Mouse (Mus musculus) olfactory bulb, adult 2 months (tissue): ENCODE results near the gene Psd. TPM values are rescaled to one million over a fixed set of nuclear protein-coding genes. Genes with fewer than 3 reads are reported as not detected.

Experiments
- H3K27ac ChIP-seq: fragments of 200-500 bp; 2 replicates; pipeline ENCODE4 v1.5.1; 2012; ENCODE audit warnings: low read depth, low read length; ENCODE audit not compliant: insufficient read depth
- H3K4me1 ChIP-seq: fragments of 200-500 bp; 2 replicates; pipeline ENCODE4 v1.6.1; 2012; ENCODE audit warnings: low read length; ENCODE audit not compliant: control insufficient read depth, insufficient read depth
- H3K4me3 ChIP-seq: fragments of 200-500 bp; 2 replicates; pipeline ENCODE4 v1.5.1; 2012; ENCODE audit warnings: mild to moderate bottlenecking, low read depth, low read length, moderate library complexity; ENCODE audit not compliant: insufficient read depth
- CTCF ChIP-seq: fragments of 200-500 bp; IDR thresholded peaks from 2 replicates; pipeline ENCODE4 v1.5.1; 2012; ENCODE audit warnings: low read depth, mild to moderate bottlenecking, low read length, moderate library complexity; ENCODE audit not compliant: insufficient read depth
- POLR2A ChIP-seq: fragments of 200-500 bp; IDR thresholded peaks from 2 replicates; pipeline ENCODE4 v1.6.1; 2012; ENCODE audit warnings: mild to moderate bottlenecking, low read depth, low read length, moderate library complexity; ENCODE audit not compliant: insufficient read depth
- WGBS: fragments of 180-500 bp; shearing (Covaris S2); methylation state at CpG from one replicate; pipeline ENCODE4 v1.1.7; 2018; 5-methylcytosine and 5-hydroxymethylcytosine counted together
- polyA plus RNA-seq: library from polyadenylated mRNA; stranded (reverse); fragments of >200 nt; gene quantifications from 2 replicates; pipeline ENCODE4 v1.2.4, GENCODE M21; 2012; ENCODE audit warnings: low replicate concordance; ENCODE audit not compliant: missing spikeins, insufficient read depth, insufficient read length

Gene Psd
- polyA plus RNA-seq, 1 experiment = not detected

DNA sequence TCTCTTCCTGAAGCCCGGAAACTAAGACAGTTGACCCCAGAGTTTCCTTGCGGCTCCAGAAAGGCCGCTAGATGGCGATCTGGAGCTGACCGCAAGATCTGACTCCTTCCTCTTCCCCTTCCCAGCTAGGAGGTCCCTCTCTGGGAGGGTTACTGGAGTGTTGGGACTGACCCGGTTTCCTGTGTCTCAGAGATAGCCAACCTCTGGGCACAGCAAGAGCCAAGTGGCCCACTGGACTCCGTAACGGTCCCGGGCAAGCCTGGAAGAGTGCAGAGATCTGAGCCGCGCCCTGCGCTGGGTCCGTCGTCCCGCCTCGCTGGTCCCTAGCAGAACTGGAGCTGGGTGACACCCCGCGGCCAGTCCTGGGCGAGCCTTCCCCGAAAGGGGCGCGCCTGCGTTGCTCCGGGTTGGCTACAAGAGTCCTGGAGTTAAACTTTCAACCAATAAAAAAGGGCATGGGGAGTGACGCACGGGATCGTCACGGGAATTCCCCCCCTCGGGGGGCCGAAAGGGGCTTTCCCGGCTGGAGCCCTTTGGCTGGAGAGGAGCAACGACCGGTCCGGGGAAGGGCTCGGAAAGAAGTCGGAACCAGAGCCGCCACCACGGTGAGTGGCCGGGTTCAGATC lies 22.6 kb downstream of the Psd start, which contains the start of gene Nfkb2:
Gene Nfkb2 (plus strand): TSS at position 105 of the 626 bp plus-strand sequence.
- Histone ChIP-seq H3K4me1 (peaks cover 24% of the 10 kb centered on the region), H3K27ac (no peak within 1 kb of the TSS), H3K4me3 (peak within 1 kb of the TSS; percentile 57)
- under 1% methylated on average over 39 of the region's 39 CpGs for WGBS
- TF ChIP-seq POLR2A (0 out of 2 replicates have a peak, but pooled peaks have one; percentile 14), CTCF (peak; percentile 82)

DNA sequence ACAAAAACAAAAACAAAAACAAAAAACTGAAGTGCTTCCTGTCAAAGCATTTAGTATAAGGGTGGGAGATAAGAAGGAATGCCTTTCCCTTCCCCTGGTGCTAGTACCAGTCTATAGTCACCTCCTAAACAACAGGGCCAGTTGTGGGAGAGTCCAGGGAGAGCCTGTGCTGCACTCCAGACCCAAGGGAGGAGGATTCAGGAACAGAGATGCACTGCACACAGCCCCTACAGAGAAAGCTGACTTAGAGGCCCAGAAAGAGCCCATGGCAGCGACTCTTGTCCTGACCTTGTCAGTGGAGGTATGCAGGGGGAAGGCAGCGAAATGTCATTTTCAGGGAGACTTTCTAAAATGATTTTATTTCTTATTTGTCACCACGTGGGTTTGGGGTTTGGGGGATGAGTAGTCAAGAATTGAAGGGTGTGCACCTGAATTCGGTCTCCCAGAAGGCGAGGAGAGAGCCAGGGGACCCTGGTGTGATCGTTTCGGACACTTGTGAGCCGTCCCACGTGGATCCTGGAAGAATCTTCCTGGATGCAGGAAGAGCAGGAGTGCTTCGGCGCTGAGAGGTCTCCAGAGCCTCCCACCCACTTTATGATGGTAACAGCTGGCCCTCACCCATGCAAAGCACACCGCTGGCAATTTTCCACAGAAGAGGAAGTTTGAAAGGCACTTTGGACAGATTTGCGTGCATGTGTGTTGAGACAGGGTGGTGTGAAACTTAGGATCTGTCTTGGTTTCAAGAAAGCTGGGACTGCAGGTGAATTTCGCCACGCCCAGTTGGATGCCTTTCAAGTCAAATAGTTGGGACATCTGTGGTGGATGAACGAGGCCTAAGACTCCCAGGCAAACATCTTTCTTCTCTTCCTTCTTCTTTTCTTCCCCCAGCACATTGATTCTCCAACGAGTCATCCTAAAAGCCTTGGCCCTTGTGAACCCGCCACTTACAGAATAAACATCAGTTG lies 23.4 kb downstream of the Psd start:
- 60% methylated on average over 18 of the region's 18 CpGs for WGBS
- Histone ChIP-seq H3K4me3 (no peak overlapping the region), H3K4me1 (peaks cover 19% of the 10 kb centered on the region), H3K27ac (no peak overlapping the region)
- no peak for TF ChIP-seq CTCF
- TF ChIP-seq POLR2A = no peak

DNA sequence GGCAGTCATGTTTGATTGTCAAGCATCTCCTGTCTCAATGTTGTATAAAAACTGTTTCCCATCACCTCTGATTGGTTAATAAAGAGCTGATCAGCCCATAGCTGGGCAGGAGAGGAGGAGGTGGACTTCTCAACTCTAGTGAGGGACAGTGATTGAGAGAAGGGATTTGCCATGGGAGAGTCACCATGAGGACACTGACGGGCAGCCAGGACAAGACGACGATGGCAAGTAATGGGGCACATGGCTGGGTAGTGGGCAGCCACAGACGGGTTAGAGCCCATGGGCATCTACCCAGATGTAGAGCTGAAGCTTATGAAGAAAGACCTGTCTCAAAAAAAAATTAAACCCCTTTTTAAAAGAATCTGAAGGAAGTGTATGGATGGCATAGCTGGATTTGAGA lies 24.4 kb downstream of the Psd start:
- Histone ChIP-seq H3K4me3 (no peak overlapping the region), H3K4me1 (peaks cover 18% of the 10 kb centered on the region), H3K27ac (no peak overlapping the region)
- WGBS = 87% methylated on average over 4 of the region's 4 CpGs
- TF ChIP-seq CTCF (no peak), POLR2A (no peak)

DNA sequence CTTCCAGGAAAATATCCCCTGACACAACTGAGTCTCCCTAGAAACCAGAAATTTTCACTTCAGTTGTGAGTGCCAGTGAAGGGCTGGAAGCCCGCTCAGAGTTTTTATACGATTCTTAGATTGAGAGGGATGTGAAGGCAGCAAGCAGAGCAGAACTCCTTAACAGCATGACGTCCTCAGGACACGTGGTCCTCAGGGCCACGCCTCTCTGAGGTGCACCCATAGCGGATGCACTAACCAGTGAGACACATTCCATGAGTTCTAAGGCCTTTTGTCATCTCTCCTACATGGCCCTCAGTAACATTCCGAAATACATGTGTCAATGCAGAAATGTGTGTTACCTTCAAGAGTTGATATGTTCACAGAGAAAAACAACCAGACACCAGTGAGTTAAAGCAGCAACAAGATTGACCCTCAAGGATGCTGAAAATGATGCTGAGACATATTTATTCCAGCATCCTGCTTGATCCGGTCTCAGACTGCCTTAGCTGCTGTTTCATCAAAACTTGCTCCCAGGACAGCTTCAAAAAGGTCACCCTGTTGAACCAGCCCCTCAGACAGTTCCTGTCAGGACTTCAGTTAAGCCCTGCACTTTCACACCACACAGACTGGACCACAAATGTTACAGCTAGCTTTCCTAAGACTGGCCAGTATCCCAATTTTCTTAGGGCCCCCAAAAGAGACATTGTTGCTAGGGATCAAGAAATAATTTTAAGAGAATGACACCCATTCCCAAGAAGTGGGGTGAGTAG lies 26.5 kb downstream of the Psd start:
- no peak overlapping the region for H3K27ac ChIP-seq
- TF ChIP-seq CTCF = no peak
- TF ChIP-seq POLR2A = no peak
- 45% methylated on average over 8 of the region's 8 CpGs for WGBS
- H3K4me3 ChIP-seq = no peak overlapping the region
- H3K4me1 ChIP-seq = peaks cover 13% of the 10 kb centered on the region

DNA sequence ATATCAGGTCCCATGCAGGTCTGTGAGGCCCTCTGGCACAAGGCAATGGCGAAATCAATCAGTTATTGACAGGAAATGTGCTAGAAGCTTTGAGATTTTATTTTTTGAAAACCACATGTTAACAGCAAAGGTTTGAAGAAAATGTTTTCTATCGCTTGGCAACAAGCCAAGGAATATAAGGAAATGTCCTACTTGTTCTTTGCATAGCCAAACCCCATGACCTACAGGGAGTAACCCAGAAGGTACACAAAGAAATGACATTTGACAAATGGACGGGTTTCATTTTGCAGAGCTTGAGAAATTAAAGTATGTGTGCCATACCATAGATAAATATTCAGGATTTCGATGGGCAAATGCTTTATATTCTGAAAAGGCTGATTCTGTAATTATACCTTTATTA lies 30.0 kb downstream of the Psd start:
- no peaks in the 10 kb centered on the region for H3K4me1 ChIP-seq
- no peak overlapping the region for H3K27ac ChIP-seq
- H3K4me3 ChIP-seq = no peak overlapping the region
- no peak for TF ChIP-seq CTCF
- TF ChIP-seq POLR2A = no peak
- 83% methylated on average over 4 of the region's 4 CpGs for WGBS

DNA sequence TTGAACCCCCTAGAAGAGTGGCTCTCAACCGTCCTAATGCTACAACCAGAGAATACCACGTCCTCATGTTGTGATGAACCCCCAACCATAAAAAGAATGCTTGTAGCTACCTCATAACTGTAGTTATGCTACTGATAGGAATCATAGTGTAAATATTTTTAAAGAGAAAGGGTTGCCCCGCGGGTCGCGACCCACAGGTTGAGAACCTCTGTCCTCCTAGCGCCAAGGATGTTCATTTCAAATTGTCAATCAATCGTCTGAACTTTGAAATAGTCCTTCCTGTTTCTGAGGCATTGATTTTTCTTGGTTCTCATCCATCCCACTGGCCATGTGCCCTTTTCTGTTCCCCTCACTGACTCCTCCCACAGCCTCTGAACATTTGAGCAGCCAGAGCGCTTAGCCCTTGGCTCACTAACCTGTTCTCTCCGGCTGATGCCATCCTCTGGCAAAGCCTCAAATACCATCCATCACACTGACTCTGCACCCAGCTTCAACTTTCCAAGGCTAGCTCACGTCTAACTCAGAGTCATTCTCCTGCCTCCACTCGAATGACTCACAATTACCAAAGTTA lies 36.3 kb downstream of the Psd start:
- Histone ChIP-seq H3K4me1 (no peaks in the 10 kb centered on the region), H3K4me3 (no peak overlapping the region), H3K27ac (no peak overlapping the region)
- WGBS = 62% methylated on average over 12 of the region's 12 CpGs
- TF ChIP-seq POLR2A = no peak
- no peak for TF ChIP-seq CTCF

DNA sequence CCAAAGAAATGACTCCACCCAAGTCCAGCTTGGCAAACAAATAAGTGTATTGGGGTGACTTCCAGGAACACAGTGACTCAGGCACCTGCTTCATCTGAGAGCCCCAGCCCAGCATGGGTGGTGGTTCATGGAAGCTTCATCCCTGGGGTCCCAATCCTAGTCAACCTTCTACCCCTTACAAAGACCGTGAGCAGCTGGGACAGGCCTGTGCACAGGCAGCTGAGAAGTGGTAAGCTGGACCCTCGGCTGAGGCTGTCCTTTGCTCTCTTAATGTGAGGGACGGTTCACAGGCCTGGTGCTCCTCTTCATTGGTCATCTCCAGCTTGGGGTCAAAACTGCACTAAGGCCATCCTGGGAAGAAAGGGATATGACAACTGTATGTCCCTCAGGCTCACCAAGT lies 39.4 kb downstream of the Psd start:
- TF ChIP-seq CTCF (no peak), POLR2A (no peak)
- 91% methylated on average over 3 of the region's 3 CpGs for WGBS
- no peaks in the 10 kb centered on the region for H3K4me1 ChIP-seq
- no peak overlapping the region for H3K4me3 ChIP-seq
- no peak overlapping the region for H3K27ac ChIP-seq

DNA sequence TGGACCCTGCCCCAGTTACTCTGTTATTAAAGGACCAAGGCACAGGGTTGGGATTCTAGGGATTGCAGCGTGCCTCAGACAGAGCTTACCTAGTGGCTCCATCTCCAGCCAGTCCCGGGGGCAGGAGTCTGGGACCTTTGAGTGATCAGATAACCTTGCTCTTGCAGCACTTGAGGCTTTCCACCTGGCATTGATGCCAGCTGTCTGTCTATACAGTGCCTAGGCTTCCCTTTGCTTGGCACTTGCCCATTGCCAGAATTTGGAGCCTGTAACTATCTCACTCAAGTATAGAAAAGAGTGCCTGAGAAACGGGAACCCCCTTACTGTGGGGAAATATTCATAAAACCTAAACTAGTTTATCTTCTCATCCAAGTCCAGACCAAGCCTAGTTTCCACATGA lies 40.0 kb downstream of the Psd start:
- TF ChIP-seq CTCF (no peak), POLR2A (no peak)
- H3K27ac ChIP-seq = no peak overlapping the region
- WGBS = 85% methylated on average over 3 of the region's 3 CpGs
- H3K4me1 ChIP-seq = no peaks in the 10 kb centered on the region
- H3K4me3 ChIP-seq = no peak overlapping the region

DNA sequence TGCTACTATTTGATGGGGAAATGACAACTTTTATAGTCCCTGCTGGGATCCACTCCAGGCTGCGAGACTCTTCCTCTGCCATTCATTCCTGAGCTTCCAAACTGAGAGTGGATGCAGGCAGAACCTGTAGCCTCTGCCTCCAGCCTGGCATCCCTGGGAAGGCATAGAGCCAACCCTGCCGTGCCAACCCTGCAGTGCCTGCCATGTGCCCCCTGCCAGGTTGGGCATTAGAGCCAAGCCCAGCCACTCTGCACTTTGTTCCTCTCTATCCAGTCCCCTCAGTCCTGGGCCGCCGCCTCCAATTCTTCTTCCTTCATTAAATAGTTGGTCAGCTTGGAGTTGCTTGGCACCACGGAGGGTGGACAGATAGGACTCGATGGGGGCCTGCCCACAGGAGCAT lies 40.9 kb downstream of the Psd start:
- 49% methylated on average over 6 of the region's 6 CpGs for WGBS
- TF ChIP-seq CTCF (no peak), POLR2A (no peak)
- H3K4me1 ChIP-seq = no peaks in the 10 kb centered on the region

More for the DNA sequence above, 40.9 kb downstream of the Psd start:
- Histone ChIP-seq H3K4me3 (no peak overlapping the region), H3K27ac (no peak overlapping the region)
